In the genomic region with DNA sequence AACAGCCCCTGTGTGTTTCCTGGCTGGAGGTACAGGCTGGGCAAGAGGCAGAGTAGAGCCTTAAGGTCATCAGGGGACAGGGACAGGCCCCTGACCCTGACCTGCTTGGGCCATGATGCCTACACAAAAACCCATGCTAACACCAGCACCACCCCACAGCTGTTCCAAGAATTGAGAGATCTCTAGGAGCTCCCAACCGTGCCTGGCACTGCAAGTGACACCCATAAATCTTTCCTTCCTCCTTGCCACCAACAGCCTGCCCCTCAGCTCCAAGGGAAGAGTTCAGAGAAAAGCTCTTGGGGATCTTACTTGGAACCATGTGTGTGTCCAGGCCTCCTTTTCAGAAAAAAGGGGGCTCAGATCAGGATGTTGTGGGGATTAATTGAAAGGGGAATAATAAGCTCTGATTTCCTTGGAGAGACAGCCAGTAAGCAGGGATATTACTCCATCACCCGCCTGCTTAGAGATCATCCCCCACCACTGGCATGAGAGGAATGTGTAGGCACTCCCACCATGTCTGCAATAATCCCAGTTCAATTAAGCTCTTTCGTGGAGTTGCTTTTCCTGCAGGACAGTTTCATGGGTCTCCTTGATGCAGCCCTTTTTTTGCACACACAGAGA, we compare ENCODE assay signal across 11 mouse cellular contexts. TPM values are rescaled to one million over a fixed set of nuclear protein-coding genes. Genes with fewer than 3 reads are reported as not detected.
DNase-seq lines count a peak whose midpoint lies in the region; ATAC-seq and TF ChIP-seq lines count a peak whose summit lies in the region.
"Had no signal": no experiment of that assay in that cellular context is flagged by ENCODE, and none has a peak within 500 bp of the region (broad histone marks: within the 10 kb centered on the region; RNA-seq: fewer than 3 reads in every experiment).

No protein-coding gene starts in this region.

- H3K36me3 ChIP-seq in kidney, postnatal 0 days (ENCODE audit: insufficient read depth, low read length), result no peaks in the 10 kb centered on the region
- H3K36me3 ChIP-seq: midbrain, embryonic 12.5 days had no signal

- H3K27me3 ChIP-seq in kidney, postnatal 0 days (ENCODE audit: insufficient read depth, low read length), result no peaks in the 10 kb centered on the region
- H3K27me3 ChIP-seq: midbrain, embryonic 12.5 days had no signal

- no peaks in the 10 kb centered on the region for H3K9me3 ChIP-seq in kidney, postnatal 0 days (replicated peaks; ENCODE audit: low read length)
- H3K9me3 ChIP-seq: midbrain, embryonic 12.5 days had no signal

- TF ChIP-seq POLR2A in embryonic fibroblast, embryonic 13.5 days (IDR thresholded peaks at IDR 0.05; ENCODE audit: low read depth, low read length), result no peak

- no peak overlapping the region for H3K4me3 ChIP-seq in kidney, postnatal 0 days (replicated peaks; ENCODE audit: low read depth, low read length)
- H3K4me3 ChIP-seq in embryonic fibroblast, embryonic 13.5 days (ENCODE audit: insufficient read depth, low read length), result no peak overlapping the region
- H3K4me3 ChIP-seq: midbrain, embryonic 12.5 days had no signal

- ATAC-seq in kidney, postnatal 0 days (replicated peaks; ENCODE audit: low FRiP score, low read depth), result no peak; the same call in 1 of the 2 replicates

- peak; percentile 17 for DNase-seq in gastrocnemius, postnatal 14 days
- DNase-seq in gastrocnemius, adult 8-10 months (ENCODE audit: low spot score in 2 of 2), result no peak
- peak; percentile 77 for DNase-seq in kidney, postnatal 0 days (ENCODE audit: low spot score)
- DNase-seq in kidney, adult 8-10 months, result no peak
- DNase-seq in NIH3T3 (ENCODE audit: low read depth), result peak; percentile 30
- DNase-seq in layer of hippocampus, adult 11-12 months (ENCODE audit: low spot score), result no peak
- no peak for DNase-seq in cerebellum, adult 11-12 months
- DNase-seq: cerebellum, adult 18-20 months had no signal

- H3K27ac ChIP-seq in kidney, postnatal 0 days, result peak overlapping the region; percentile 55; the same call in 1 of the 2 replicates
- H3K27ac ChIP-seq in embryonic fibroblast, embryonic 13.5 days (ENCODE audit: insufficient read depth, low read length), result peak overlapping the region; percentile 30; the same call in 1 of the 2 replicates
- H3K27ac ChIP-seq: liver, embryonic 14.5 days; midbrain, embryonic 12.5 days had no signal

- intact Hi-C loops in gastrocnemius, postnatal 14 days (cut with DNase I; ENCODE audit: low total_unique reads), result no loop called here

- no peak for TF ChIP-seq CTCF in kidney, postnatal 0 days (IDR thresholded peaks at IDR 0.05; ENCODE audit: low read depth)
- no peak for TF ChIP-seq CTCF in embryonic fibroblast, embryonic 13.5 days (IDR thresholded peaks at IDR 0.05; ENCODE audit: borderline replicate concordance, insufficient read depth, low read length)

- H3K9ac ChIP-seq in kidney, postnatal 0 days (ENCODE audit: low read depth, low read length), result no peak overlapping the region
- H3K9ac ChIP-seq: liver, embryonic 14.5 days; midbrain, embryonic 12.5 days had no signal

- H3K4me2 ChIP-seq in kidney, postnatal 0 days (ENCODE audit: low read length), result no peak overlapping the region
- H3K4me2 ChIP-seq: midbrain, embryonic 12.5 days had no signal

- H3K4me1 ChIP-seq in kidney, postnatal 0 days (replicated peaks; ENCODE audit: insufficient read depth, low read length), result peaks cover 12% of the 10 kb centered on the region
- H3K4me1 ChIP-seq in embryonic fibroblast, embryonic 13.5 days (ENCODE audit: control insufficient read depth, insufficient read depth, low read length), result peaks cover 6% of the 10 kb centered on the region; the same call in 1 of the 2 replicates

- 13% methylated on average over 3 of the region's 3 CpGs for WGBS in kidney, postnatal 0 days

RNA-seq across cellular contexts. Expression of gene Cux1, which starts 44.3 kb away (rescaled TPM):
- 10 to 100 TPM; 66.0 to 68.2 TPM for total RNA-seq in gastrocnemius, postnatal 14 days (2021)
- total RNA-seq in gastrocnemius, adult 8-10 months (2022), result 10 to 100 TPM; 79.2 to 99.7 (median 92.2) TPM
- polyA plus RNA-seq in kidney, postnatal 0 days (2015; fragmentation: Nextera tagmentation; extraction: Ambion mirVana), result 73.4 and 84.0 TPM in 2 replicates
- 48.4 and 80.9 TPM in 2 replicates for polyA plus RNA-seq in embryonic fibroblast, embryonic 13.5 days (2011; ENCODE audit: insufficient read length, low read depth, missing spikeins)

Comparison
In these comparisons a context has a peak if more than half of its experiments do, and no peak if none do; other contexts are left out.
1. DNase-seq: peak in gastrocnemius, postnatal 14 days (single experiment), kidney, postnatal 0 days (single experiment) and NIH3T3 (single experiment); none in gastrocnemius, adult 8-10 months (0 of 2), kidney, adult 8-10 months (0 of 2), layer of hippocampus, adult 11-12 months (single experiment) and cerebellum, adult 11-12 months (single experiment).